Mouse (Mus musculus) layer of hippocampus, postnatal 25 days (tissue): ENCODE data around the gene Phf11c. TPM values are rescaled to one million over a fixed set of nuclear protein-coding genes. Genes with fewer than 3 reads are reported as not detected.
"Not testable (repeated sequence)": the region's sequence is repeated elsewhere in the genome, so short reads cannot be mapped to it uniquely, and the experiment has no call there.

Experiments
- DNase-seq, 2 experiments: peaks; one replicate each; pipeline ENCODE4 v3.0.0; 2022; ENCODE audit warnings: mixed read lengths in 2 of 2, low spot score in 1 of 2; ENCODE audit errors: extremely low spot score in 1 of 2
- total RNA-seq, 2 experiments: library from RNA; stranded (reverse); gene quantifications; 2 replicates each; pipeline ENCODE4 v1.2.3; 2021

The Phf11c gene
- total RNA-seq, 2 experiments from 2014 or later = 0.47 to 0.49 TPM

DNA sequence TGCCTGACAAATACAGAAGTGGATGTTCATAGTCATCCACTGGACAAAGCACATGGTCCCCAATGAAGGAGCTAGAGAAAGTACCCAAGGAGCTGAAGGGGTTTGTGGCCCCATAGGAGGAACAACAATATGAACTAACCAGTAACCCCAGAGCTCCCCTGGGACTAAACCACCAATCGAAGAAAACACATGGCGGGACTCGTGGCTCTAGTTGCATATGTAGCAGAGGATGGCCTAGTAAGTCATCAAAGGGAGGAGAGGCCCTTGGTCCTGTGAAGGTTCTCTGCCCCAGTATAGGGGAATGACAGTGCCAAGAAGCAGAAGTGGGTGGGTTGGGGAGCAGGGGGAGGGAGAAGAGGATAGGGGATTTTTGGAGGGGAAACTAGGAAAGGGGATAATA lies 59.1 kb downstream of the Phf11c start:
- DNase-seq = not testable (repeated sequence)

Other genes starting within 250 kb of the Phf11c start
- gene Gm5142, start 216.6 kb downstream of the Phf11c start, total RNA-seq = not detected
- gene Rcbtb1, start 194.2 kb downstream of the Phf11c start, total RNA-seq = 10 to 100 TPM; 33.7 to 34.1 TPM
- gene Gm6904, start 135.2 kb downstream of the Phf11c start, total RNA-seq = not detected
- gene Phf11a, start 97.9 kb downstream of the Phf11c start, total RNA-seq = not detected
- not detected for gene Phf11b, start 54.0 kb downstream of the Phf11c start, total RNA-seq
- under 1 TPM; 0.59 to 0.73 TPM for gene Phf11d, start 29.9 kb downstream of the Phf11c start, total RNA-seq
- 1 to 10 TPM; 5.7 to 6.8 TPM for gene Setdb2, start 45.5 kb upstream of the Phf11c start, total RNA-seq
- gene Cab39l, start 45.6 kb upstream of the Phf11c start, total RNA-seq = 10 to 100 TPM; 18.0 to 20.2 TPM
- gene Cdadc1, start 202.6 kb upstream of the Phf11c start, total RNA-seq = 10 to 100 TPM; 65.0 to 67.0 TPM
- 1 to 10 TPM; 3.1 to 4.5 TPM for gene Shisa2, start 229.9 kb upstream of the Phf11c start, total RNA-seq